Mouse (Mus musculus): Measurements from ENCODE around the gene Esam. TPM values are rescaled to one million over a fixed set of nuclear protein-coding genes. Genes with fewer than 3 reads are reported as not detected.

Gene Esam
- total and polyA plus RNA-seq, 2 experiments from 2014 or later: 29.1 to 35.1 TPM

GRCm38 (mm10) chr9:37526443-37527395 lies 1.2 kb upstream of the Esam start:
- Histone ChIP-seq H3K27ac (ENCODE audit: low read depth, low read length) (no peak overlapping the region), H3K9ac (replicated peaks; ENCODE audit: low read length, poor library complexity, severe bottlenecking) (no peak overlapping the region), H3K36me3 (ENCODE audit: insufficient read depth, low read length) (peaks cover 13% of the 10 kb centered on the region), H3K27me3 (ENCODE audit: insufficient read depth, low read length) (peaks cover 30% of the 10 kb centered on the region), H3K4me1 (ENCODE audit: insufficient read depth, low read length) (peaks cover 11% of the 10 kb centered on the region; the same call in 1 of the 2 replicates), H3K4me2 (ENCODE audit: low read depth, low read length, poor library complexity, severe bottlenecking) (peak overlapping the region; percentile 15; the same call in 1 of the 2 replicates), H3K9me3 (ENCODE audit: low read length) (no peaks in the 10 kb centered on the region), H3K4me3 (ENCODE audit: low read depth, low read length) (no peak overlapping the region)
- 29% methylated on average over 21 of the region's 21 CpGs for WGBS
- ATAC-seq (ENCODE audit: low FRiP score) (no peak), DNase-seq (ENCODE audit: low spot score) (no peak)
- TF ChIP-seq CTCF (IDR thresholded peaks at IDR 0.05): peak; percentile 42; the same call in 1 of the 2 replicates

- ATAC-seq (ENCODE audit: low FRiP score) (no peak), DNase-seq (ENCODE audit: low spot score) (no peak)
- no peak for TF ChIP-seq CTCF (IDR thresholded peaks at IDR 0.05)
- no peak overlapping the region for H3K4me2 ChIP-seq (ENCODE audit: low read depth, low read length, poor library complexity, severe bottlenecking)
- no peak overlapping the region for H3K9ac ChIP-seq (replicated peaks; ENCODE audit: low read length, poor library complexity, severe bottlenecking)
- 36% methylated on average over 9 of the region's 9 CpGs for WGBS
- no peaks in the 10 kb centered on the region for H3K9me3 ChIP-seq (ENCODE audit: low read length)
- no peak overlapping the region for H3K27ac ChIP-seq (ENCODE audit: low read depth, low read length)
- H3K4me1 ChIP-seq (ENCODE audit: insufficient read depth, low read length): peaks cover 11% of the 10 kb centered on the region; the same call in 1 of the 2 replicates
- peaks cover 9% of the 10 kb centered on the region for H3K36me3 ChIP-seq (ENCODE audit: insufficient read depth, low read length)
- peaks cover 30% of the 10 kb centered on the region for H3K27me3 ChIP-seq (ENCODE audit: insufficient read depth, low read length)
- H3K4me3 ChIP-seq (ENCODE audit: low read depth, low read length): peak overlapping the region; percentile 5; the same call in 1 of the 2 replicates
These were observed 520 bp downstream of the Esam start for GRCm38 (mm10) chr9:37528225-37528970.

DNA sequence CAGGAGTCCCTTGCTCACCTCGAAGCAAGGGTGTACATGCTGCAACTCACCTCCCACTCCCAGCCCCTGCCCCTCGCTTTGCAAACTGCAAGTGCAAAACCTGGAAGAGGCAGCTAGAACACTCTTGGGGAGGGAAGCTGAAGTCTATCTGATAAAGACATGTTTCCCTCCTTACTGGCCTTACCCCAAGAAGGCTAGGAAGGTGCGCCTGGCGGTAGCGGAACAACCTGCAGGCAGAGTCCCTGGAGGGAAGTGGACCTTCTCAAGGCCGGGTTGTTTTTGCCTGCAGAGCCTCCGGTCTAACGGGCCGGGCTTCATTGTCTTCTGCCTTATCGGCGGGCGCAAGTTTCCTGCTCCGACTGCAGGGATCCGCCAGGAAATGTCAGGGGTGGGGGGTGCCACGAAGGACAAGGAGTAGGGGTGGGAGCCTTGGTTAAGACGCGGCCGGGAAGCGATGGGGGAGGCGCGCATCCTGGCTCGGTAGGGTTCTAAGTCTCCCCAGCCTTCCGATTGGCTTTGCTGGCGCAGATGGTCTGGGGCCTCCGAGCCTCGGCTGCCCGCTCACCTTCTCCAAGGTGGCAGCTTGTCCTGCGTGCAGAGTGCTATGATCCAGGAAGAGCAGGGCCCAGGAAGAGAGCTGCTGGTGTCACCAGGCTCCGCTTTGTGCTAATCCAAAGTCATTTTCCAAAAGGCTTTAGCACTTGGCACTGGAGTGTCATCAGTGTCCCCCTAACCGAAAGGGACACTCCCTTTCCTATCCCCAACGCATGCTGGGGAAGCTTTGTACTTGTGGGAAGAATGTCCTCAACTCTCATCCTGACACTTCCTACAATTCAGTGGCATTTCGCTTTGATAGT lies 2.4 kb downstream of the Esam start:
- Histone ChIP-seq H3K9me3 (ENCODE audit: low read length) (no peaks in the 10 kb centered on the region), H3K4me2 (ENCODE audit: low read depth, low read length, poor library complexity, severe bottlenecking) (peak overlapping the region; percentile 79), H3K36me3 (ENCODE audit: insufficient read depth, low read length) (peaks cover 10% of the 10 kb centered on the region), H3K4me3 (ENCODE audit: low read depth, low read length) (peak overlapping the region; percentile 35), H3K4me1 (ENCODE audit: insufficient read depth, low read length) (peaks cover 11% of the 10 kb centered on the region; the same call in 1 of the 2 replicates), H3K27ac (ENCODE audit: low read depth, low read length) (no peak overlapping the region), H3K27me3 (ENCODE audit: insufficient read depth, low read length) (peaks cover 30% of the 10 kb centered on the region), H3K9ac (replicated peaks; ENCODE audit: low read length, poor library complexity, severe bottlenecking) (peak overlapping the region; percentile 42; the same call in 1 of the 2 replicates)
- DNase-seq (ENCODE audit: low spot score): peak; percentile 20
- ATAC-seq (ENCODE audit: low FRiP score): peak; percentile 41; the same call in 1 of the 2 replicates
- 2% methylated on average over 32 of the region's 32 CpGs for WGBS
- peak; percentile 49 for TF ChIP-seq CTCF (IDR thresholded peaks at IDR 0.05)

DNA sequence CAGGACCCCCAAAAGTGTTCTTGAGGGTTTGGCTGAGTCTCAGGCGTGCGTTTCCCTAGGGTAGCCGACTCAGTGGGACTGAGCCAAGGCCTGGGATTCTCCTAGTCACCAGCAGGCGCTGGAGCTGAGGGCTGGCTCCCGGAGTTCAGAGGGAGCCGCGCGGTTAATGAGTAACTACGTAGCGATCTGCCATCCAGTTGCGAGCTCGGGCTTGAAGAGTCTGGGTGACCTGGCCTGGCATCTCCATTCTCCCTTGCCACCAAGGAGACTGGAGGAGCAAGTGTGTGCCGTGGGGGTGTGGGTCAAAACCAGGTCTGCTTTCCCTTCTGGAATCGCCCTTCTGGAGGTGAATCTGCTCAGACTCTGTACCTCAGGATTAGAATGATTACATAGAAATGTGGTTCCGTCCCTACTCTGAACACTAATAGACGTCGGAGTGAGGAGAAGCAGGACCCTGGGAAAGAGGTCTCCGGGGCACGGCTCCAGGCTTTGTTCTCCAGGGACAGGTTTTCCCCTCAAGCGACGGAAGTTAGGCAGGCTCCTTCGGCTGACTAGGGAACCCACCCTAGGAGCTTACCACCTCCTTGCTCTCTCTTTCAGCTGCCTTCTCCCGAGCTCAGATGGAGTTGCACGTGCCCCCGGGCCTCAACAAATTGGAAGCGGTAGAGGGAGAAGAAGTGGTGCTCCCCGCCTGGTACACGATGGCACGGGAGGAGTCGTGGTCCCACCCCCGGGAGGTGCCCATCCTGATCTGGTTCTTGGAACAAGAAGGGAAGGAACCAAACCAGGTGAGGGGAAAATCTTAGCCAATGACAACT lies 3.2 kb downstream of the Esam start:
- no peaks in the 10 kb centered on the region for H3K9me3 ChIP-seq (ENCODE audit: low read length)
- peak; percentile 71; the same call in 1 of the 2 replicates for ATAC-seq (ENCODE audit: low FRiP score)
- DNase-seq (ENCODE audit: low spot score): peak; percentile 69
- peaks cover 11% of the 10 kb centered on the region; the same call in 1 of the 2 replicates for H3K4me1 ChIP-seq (ENCODE audit: insufficient read depth, low read length)
- peak; percentile 60 for TF ChIP-seq CTCF (IDR thresholded peaks at IDR 0.05)
- H3K27ac ChIP-seq (ENCODE audit: low read depth, low read length): no peak overlapping the region
- no peak overlapping the region; the same call in 1 of the 2 replicates for H3K9ac ChIP-seq (replicated peaks; ENCODE audit: low read length, poor library complexity, severe bottlenecking)
- 0 out of 2 replicates have a peak, but pooled peaks cover 9% of the 10 kb centered on the region for H3K36me3 ChIP-seq (ENCODE audit: insufficient read depth, low read length)
- WGBS: 3% methylated on average over 31 of the region's 31 CpGs
- H3K4me2 ChIP-seq (ENCODE audit: low read depth, low read length, poor library complexity, severe bottlenecking): peak overlapping the region; percentile 79
- H3K27me3 ChIP-seq (ENCODE audit: insufficient read depth, low read length): peaks cover 28% of the 10 kb centered on the region
- H3K4me3 ChIP-seq (ENCODE audit: low read depth, low read length): peak overlapping the region; percentile 35

All from midbrain, postnatal 0 days (tissue).